Mouse (Mus musculus) spleen, adult 2 months (tissue): ENCODE data around the gene Srcap.

Source experiments
- CTCF ChIP-seq: fragments of 200-500 bp; IDR thresholded peaks from 2 replicates; pipeline ENCODE4 v1.5.1; 2011; ENCODE audit warnings: mild to moderate bottlenecking, inconsistent platforms; ENCODE audit not compliant: insufficient read depth, insufficient read length, insufficient replicate concordance; ENCODE audit errors: extremely low read depth
- POLR2A ChIP-seq: fragments of 200-500 bp; IDR thresholded peaks from 2 replicates; pipeline ENCODE4 v1.6.1; 2011; ENCODE audit warnings: low read depth, low read length, inconsistent platforms

GRCm38 (mm10) chr7:127478635-127479317 lies 33.0 kb upstream of the Srcap start, which contains the start of gene Fbrs:
- no peak; the same call in 1 of the 2 replicates for TF ChIP-seq POLR2A
- no peak for TF ChIP-seq CTCF
